Mouse (Mus musculus): ENCODE measurements around the gene Castor2. TPM values are rescaled to one million over a fixed set of nuclear protein-coding genes. Genes with fewer than 3 reads are reported as not detected.

The Castor2 gene
- polyA plus RNA-seq, 1 experiment from 2014 or later, result 21.9 TPM

DNA sequence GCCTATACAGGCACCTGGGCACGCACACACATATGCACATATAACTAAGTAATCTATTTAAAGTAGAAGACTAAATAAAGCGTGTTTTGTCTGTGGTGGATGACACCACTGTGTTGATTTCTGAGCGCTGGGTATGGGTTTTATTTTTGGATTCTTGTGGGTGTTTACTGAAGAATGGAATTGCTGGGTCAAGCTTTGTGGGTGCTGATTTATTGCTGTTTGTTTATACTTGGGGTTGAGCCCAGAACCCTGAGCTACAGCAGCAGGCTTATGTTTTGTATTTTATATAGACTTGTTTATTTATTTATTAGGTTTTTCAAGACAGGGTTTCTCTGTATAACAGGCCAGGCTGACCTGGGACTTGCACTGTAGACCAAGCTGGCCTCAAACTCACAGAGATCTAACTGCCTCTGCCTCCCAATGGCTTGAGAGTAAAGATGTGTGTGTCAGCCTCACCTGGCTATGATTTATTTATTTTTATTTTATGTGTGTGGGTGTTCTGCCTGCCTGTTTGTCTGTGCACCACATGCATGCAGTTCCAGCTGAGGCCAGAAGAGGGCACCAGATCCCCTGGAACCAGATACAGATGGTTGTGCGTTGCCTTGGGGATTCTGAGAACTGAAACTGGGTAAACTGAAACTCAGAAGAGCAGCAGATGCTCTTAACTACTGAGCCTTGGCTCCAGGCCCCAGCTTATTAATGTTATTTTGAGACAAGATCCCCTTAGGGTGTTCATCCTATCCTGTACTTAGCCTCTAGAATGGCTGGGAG is 87.6 kb downstream of the Castor2 start:
- Histone ChIP-seq H3K9me3 (replicated peaks; ENCODE audit: control insufficient read depth, low read length) (no peaks in the 10 kb centered on the region; the same call in 1 of the 2 replicates), H3K36me3 (ENCODE audit: control insufficient read depth, insufficient read depth, low read length) (no peaks in the 10 kb centered on the region), H3K27me3 (replicated peaks; ENCODE audit: control insufficient read depth, insufficient read depth, low read length) (no peaks in the 10 kb centered on the region), H3K4me3 (ENCODE audit: low read depth, low read length) (no peak overlapping the region), H3K4me2 (ENCODE audit: low read length) (no peak overlapping the region), H3K4me1 (ENCODE audit: control insufficient read depth, insufficient read depth, low read length) (peaks cover 11% of the 10 kb centered on the region), H3K27ac (ENCODE audit: low read depth, low read length) (no peak overlapping the region), H3K9ac (ENCODE audit: low read length) (no peak overlapping the region)
- ATAC-seq (no peak), DNase-seq (ENCODE audit: low spot score) (peak; percentile 48)
- WGBS, result 81% methylated on average over 4 of the region's 4 CpGs

DNA sequence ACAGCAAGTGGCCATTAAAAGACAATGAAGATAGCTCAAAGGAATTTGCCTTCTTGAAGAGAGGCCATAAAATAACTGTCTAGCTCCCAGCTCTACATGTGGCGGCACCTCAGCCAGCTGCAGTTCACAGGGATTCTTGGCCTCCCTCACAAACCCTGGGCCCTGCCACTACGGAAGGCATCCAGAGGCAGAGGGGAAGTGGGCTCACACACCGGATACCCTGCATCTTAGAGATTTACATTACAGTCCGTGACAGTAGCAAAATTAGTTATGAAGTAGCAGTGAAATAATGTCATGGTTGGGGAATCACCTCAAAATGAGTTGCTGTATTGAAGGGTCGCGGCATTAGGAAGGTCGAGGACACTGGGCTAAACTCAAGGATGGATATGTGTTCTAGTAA is 89.1 kb downstream of the Castor2 start:
- peaks cover under 1% of the 10 kb centered on the region for H3K4me1 ChIP-seq (ENCODE audit: control insufficient read depth, insufficient read depth, low read length)
- no peak for ATAC-seq
- DNase-seq (ENCODE audit: low spot score), result no peak
- H3K36me3 ChIP-seq (ENCODE audit: control insufficient read depth, insufficient read depth, low read length), result peaks cover 7% of the 10 kb centered on the region
- no peak overlapping the region for H3K4me2 ChIP-seq (ENCODE audit: low read length)
- WGBS, result 91% methylated on average over 7 of the region's 7 CpGs
- H3K27ac ChIP-seq (ENCODE audit: low read depth, low read length), result no peak overlapping the region
- no peak overlapping the region for H3K4me3 ChIP-seq (ENCODE audit: low read depth, low read length)
- H3K9ac ChIP-seq (ENCODE audit: low read length), result no peak overlapping the region
- no peaks in the 10 kb centered on the region for H3K27me3 ChIP-seq (replicated peaks; ENCODE audit: control insufficient read depth, insufficient read depth, low read length)
- no peaks in the 10 kb centered on the region; the same call in 1 of the 2 replicates for H3K9me3 ChIP-seq (replicated peaks; ENCODE audit: control insufficient read depth, low read length)

DNA sequence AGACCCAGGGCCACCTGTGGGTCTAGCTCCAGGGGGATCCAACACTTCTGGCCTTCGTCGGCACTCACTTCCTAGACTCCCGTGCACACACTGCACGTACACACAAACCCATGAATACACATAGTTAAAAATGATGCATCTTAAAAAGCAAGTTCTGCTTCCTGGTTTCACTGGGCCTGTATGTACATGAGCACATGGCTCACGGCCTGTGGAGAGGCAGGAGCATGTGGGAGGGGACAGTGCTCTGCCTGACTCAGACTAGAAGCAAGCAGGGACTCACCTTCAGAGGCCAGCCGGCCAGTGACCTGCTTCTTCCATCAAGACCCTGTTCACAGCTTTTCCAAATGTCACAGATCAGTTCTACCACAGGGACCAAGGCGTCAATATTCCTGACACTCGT is 94.2 kb downstream of the Castor2 start:
- WGBS, result 89% methylated on average over 8 of the region's 8 CpGs
- no peak for DNase-seq (ENCODE audit: low spot score)
- Histone ChIP-seq H3K9me3 (replicated peaks; ENCODE audit: control insufficient read depth, low read length) (no peaks in the 10 kb centered on the region), H3K4me3 (ENCODE audit: low read depth, low read length) (no peak overlapping the region), H3K27ac (ENCODE audit: low read depth, low read length) (no peak overlapping the region), H3K4me1 (ENCODE audit: control insufficient read depth, insufficient read depth, low read length) (no peaks in the 10 kb centered on the region), H3K9ac (ENCODE audit: low read length) (no peak overlapping the region), H3K36me3 (ENCODE audit: control insufficient read depth, insufficient read depth, low read length) (peaks cover 29% of the 10 kb centered on the region), H3K4me2 (ENCODE audit: low read length) (no peak overlapping the region), H3K27me3 (replicated peaks; ENCODE audit: control insufficient read depth, insufficient read depth, low read length) (no peaks in the 10 kb centered on the region)
- ATAC-seq, result no peak

Other genes with a start within 250 kb of the Castor2 start
- 20.1 and 20.4 TPM in 2 replicates for gene Rcc1l, start 77.1 kb downstream of the Castor2 start, polyA plus RNA-seq (2014; fragmentation: Nextera tagmentation; extraction: Ambion mirVana)
- 5.7 and 7.7 TPM in 2 replicates for gene Gtf2ird2, start 84.3 kb downstream of the Castor2 start, polyA plus RNA-seq (2014; fragmentation: Nextera tagmentation; extraction: Ambion mirVana)
- 2.2 and 2.7 TPM in 2 replicates for gene Ncf1, start 129.9 kb downstream of the Castor2 start, polyA plus RNA-seq (2014; fragmentation: Nextera tagmentation; extraction: Ambion mirVana)
- gene Gtf2i, start 215.0 kb downstream of the Castor2 start, polyA plus RNA-seq (2014; fragmentation: Nextera tagmentation; extraction: Ambion mirVana), result 111 and 122 TPM in 2 replicates

Measured in forebrain, embryonic 14.5 days (tissue).